Mouse (Mus musculus): ENCODE data around the gene Tas2r103.

GRCm38 (mm10) chr6:133037001-133037400, at the start of gene Tas2r103:
- TF ChIP-seq MAX (IDR thresholded peaks at IDR 0.05; ENCODE audit: low read depth) (no peak), POLR2A (IDR thresholded peaks at IDR 0.05; ENCODE audit: insufficient read length, low read depth) (no peak)
